Mouse (Mus musculus) hindbrain, embryonic 15.5 days (tissue): ENCODE results near the gene Tedc2. TPM values are rescaled to one million over a fixed set of nuclear protein-coding genes. Genes with fewer than 3 reads are reported as not detected.
A peak's percentile ranks its signal among the peaks of the same experiment; 100 is the strongest.

Source experiments
- ATAC-seq: fragments of 200-750 bp; cut with Nextera tagmentation; 2 replicates; pipeline ENCODE4 v1.8.0; 2017; ENCODE audit warnings: low read depth, moderate number of reproducible peaks, moderate TSS enrichment; ENCODE audit not compliant: low FRiP score
- H3K27ac ChIP-seq: fragments of 300-500 bp; sonication (generic); replicated peaks from 2 replicates; pipeline ENCODE4 v1.5.1; 2015; ENCODE audit warnings: mild to moderate bottlenecking, inconsistent platforms
- H3K27me3 ChIP-seq: fragments of 300-500 bp; sonication (generic); 2 replicates; pipeline ENCODE4 v1.6.1; 2015; ENCODE audit warnings: control low read depth, inconsistent platforms
- H3K36me3 ChIP-seq: fragments of 300-500 bp; sonication (generic); 2 replicates; pipeline ENCODE4 v1.6.1; 2015; ENCODE audit warnings: control low read depth, inconsistent platforms
- H3K4me1 ChIP-seq: fragments of 300-500 bp; sonication (generic); replicated peaks from 2 replicates; pipeline ENCODE4 v1.6.1; 2015; ENCODE audit warnings: control low read depth, inconsistent platforms
- H3K4me2 ChIP-seq: fragments of 300-500 bp; sonication (generic); 2 replicates; pipeline ENCODE4 v1.6.1; 2015; ENCODE audit warnings: moderate library complexity, mild to moderate bottlenecking, inconsistent platforms
- H3K4me3 ChIP-seq: fragments of 300-500 bp; sonication (generic); 2 replicates; pipeline ENCODE4 v1.5.1; 2015; ENCODE audit warnings: mild to moderate bottlenecking, inconsistent platforms
- H3K9ac ChIP-seq: fragments of 300-500 bp; sonication (generic); 2 replicates; pipeline ENCODE4 v1.6.1; 2015; ENCODE audit warnings: inconsistent platforms
- H3K9me3 ChIP-seq: fragments of 300-500 bp; sonication (generic); 2 replicates; pipeline ENCODE4 v1.6.1; 2016; ENCODE audit warnings: control low read depth, inconsistent platforms
- WGBS: fragments of 180-500 bp; shearing (Covaris S2); methylation state at CpG from one replicate; pipeline ENCODE4 v1.1.7; 2015; 5-methylcytosine and 5-hydroxymethylcytosine counted together
- polyA plus RNA-seq: library from polyadenylated mRNA; unstranded; fragments of >200 nt; fragmentation: Nextera tagmentation; extraction: Ambion mirVana; gene quantifications from 2 replicates; pipeline ENCODE4 v1.2.1, GENCODE M21; 2015

Tedc2 gene
- polyA plus RNA-seq, result 10.2 and 12.6 TPM in 2 replicates

DNA sequence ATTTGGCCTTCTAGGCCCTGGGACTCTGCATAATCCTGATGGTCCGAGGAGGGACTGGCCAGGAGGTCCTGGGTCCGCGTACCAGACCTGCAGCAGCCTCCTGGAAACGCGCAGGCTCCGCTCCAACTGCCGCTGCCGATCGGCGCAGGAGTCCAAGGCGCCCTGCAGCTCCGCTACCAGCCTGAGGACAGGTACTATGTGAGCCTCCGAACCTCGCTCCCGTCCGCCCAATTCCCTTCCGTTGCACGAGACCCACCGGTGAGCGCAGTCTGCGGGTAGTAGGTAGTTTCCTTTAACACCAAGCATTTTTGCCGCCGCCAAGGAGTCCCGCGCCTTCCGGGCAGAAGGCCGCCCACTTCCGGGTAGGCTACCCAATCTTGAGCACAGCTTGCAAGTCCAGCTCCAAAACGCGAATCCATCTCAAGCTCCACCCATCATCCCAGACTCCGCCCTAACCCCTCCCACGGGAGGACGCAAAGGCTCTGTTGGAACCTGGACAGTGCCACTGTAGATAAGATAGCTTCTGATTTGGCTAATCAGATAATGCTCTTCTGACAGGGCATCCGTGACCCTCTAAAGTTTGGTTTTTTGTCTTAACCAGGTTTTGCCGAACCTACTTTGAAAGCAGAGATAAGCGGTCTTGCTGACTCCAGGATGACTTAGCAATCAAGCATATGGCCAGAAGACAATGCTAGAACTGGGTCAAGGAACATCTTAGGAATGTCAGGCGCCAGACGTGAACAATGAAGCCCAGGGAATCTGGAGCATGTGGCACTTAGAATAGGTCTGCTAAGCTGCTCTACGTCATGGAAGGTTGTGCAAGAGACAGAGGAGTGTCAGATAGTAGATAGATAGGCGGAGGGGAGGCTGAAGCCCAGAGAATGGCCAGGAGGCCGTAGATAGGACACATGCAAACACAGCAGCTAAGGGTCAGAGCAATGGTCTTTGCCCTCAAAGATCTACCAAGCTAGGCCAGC is at the start of gene Tedc2:
Gene Tedc2 (minus strand): TSS at position 417 of the 977 bp plus-strand sequence.
- Histone ChIP-seq H3K36me3 (peaks cover 12% of the 10 kb centered on the region), H3K4me1 (peaks cover 16% of the 10 kb centered on the region), H3K4me2 (peak within 1 kb of the TSS; percentile 90), H3K27ac (peak within 1 kb of the TSS; percentile 74), H3K9me3 (no peaks in the 10 kb centered on the region), H3K4me3 (peak within 1 kb of the TSS; percentile 81), H3K9ac (peak within 1 kb of the TSS; percentile 71), H3K27me3 (no peaks in the 10 kb centered on the region)
- 5% methylated on average over 41 of the region's 41 CpGs for WGBS
- peak; percentile 94 for ATAC-seq

DNA sequence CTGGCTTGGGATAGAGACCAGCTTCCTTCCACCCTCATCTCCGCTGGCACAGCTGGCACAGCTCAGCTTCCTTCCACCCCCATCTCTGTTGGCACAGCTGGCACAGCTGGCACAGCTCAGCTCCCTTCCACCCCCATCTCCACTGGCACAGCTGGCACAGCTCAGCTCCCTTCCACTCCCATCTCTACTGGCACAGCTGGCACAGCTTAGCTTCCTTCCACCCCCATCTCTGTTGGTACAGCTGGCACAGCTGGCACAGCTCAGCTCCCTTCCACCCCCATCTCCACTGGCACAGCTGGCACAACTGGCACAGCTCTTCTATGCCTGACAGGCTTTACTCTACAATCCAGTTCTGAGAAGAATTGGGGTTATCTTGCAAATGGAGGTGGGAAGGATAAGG is 46.5 kb upstream of the Tedc2 start:
- Histone ChIP-seq H3K4me2 (no peak overlapping the region), H3K4me1 (no peaks in the 10 kb centered on the region), H3K4me3 (no peak overlapping the region), H3K36me3 (no peaks in the 10 kb centered on the region), H3K27ac (no peak overlapping the region), H3K27me3 (no peaks in the 10 kb centered on the region), H3K9ac (no peak overlapping the region), H3K9me3 (no peaks in the 10 kb centered on the region)
- 85% methylated on average over 1 of the region's 1 CpGs for WGBS
- ATAC-seq, result no peak

DNA sequence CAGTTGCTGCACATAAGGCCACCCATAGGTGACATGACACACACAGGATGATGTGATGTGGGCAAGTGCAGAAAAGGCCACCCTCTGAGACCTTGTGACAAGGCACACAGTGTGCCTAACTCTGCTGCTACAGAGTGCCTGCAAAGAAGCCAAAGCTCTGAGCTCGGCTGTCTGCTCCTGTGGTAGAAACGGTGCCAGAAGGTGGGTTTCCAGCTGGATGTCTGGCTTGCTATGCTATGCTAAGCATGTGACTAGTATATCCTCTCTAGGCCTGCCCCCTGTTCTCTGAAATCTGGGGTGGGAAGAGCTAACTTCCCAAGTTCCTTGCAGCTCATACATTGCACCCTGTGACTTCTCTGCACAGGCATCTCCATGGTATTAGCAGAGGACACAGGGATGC is 44.1 kb upstream of the Tedc2 start:
- Histone ChIP-seq H3K9me3 (no peaks in the 10 kb centered on the region), H3K27me3 (no peaks in the 10 kb centered on the region), H3K4me2 (no peak overlapping the region), H3K36me3 (no peaks in the 10 kb centered on the region), H3K4me3 (no peak overlapping the region), H3K9ac (no peak overlapping the region), H3K4me1 (no peaks in the 10 kb centered on the region), H3K27ac (no peak overlapping the region)
- ATAC-seq, result no peak
- 89% methylated on average over 2 of the region's 2 CpGs for WGBS

GRCm38 (mm10) chr17:24260516-24260915 is 39.9 kb upstream of the Tedc2 start:
- no peak for ATAC-seq
- H3K4me1 ChIP-seq, result no peaks in the 10 kb centered on the region
- no peaks in the 10 kb centered on the region for H3K27me3 ChIP-seq
- WGBS, result 80% methylated on average over 4 of the region's 4 CpGs
- no peak overlapping the region for H3K27ac ChIP-seq
- no peak overlapping the region for H3K4me3 ChIP-seq
- no peaks in the 10 kb centered on the region for H3K36me3 ChIP-seq
- no peak overlapping the region for H3K9ac ChIP-seq
- no peak overlapping the region for H3K4me2 ChIP-seq
- no peaks in the 10 kb centered on the region for H3K9me3 ChIP-seq

DNA sequence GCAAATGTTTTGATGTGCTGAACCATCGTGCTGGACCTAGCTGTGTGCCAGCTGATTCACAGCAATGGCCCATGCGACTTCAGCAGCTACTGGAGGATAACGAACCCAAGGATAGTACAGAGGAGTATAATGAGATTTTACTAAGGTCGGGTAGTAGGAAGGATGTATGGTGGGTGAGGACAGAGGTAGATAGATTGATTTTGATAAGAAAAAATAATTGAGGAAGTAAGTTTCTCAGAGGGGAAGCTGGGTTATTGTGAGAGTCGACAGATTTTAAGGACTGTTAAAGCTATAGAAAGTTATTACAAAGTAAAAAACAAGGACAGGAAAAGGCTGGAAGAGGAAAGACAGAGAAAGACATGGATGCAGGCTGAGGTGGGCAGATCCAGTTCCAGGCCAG is 39.1 kb upstream of the Tedc2 start:
- Histone ChIP-seq H3K4me3 (no peak overlapping the region), H3K4me1 (no peaks in the 10 kb centered on the region), H3K27ac (no peak overlapping the region), H3K27me3 (no peaks in the 10 kb centered on the region), H3K9me3 (no peaks in the 10 kb centered on the region), H3K36me3 (no peaks in the 10 kb centered on the region), H3K9ac (no peak overlapping the region), H3K4me2 (no peak overlapping the region)
- 85% methylated on average over 5 of the region's 5 CpGs for WGBS
- no peak for ATAC-seq

DNA sequence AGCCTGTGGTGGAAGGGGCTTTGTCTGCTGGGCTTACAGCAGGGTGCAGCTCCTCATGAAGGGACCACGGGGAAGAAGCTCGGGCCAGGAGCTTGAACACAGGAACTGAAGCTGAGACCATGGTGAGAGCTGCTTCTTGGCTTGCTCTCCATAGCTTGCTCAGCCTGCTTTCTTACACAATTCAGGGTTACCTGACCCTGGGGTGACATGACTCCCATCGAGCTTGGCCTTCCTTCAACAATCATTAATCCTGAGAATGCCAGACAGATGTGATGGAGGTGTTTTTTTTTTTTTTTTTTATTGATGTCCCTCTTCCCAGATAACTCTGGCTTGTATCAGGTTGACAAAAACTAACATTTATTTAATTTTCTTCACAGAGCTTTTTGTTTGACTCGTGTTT is 38.3 kb upstream of the Tedc2 start:
- no peak overlapping the region for H3K4me2 ChIP-seq
- no peak overlapping the region for H3K9ac ChIP-seq
- ATAC-seq, result no peak
- no peaks in the 10 kb centered on the region for H3K4me1 ChIP-seq
- no peak overlapping the region for H3K4me3 ChIP-seq
- WGBS, result 77% methylated on average over 4 of the region's 4 CpGs
- no peaks in the 10 kb centered on the region for H3K9me3 ChIP-seq
- no peak overlapping the region for H3K27ac ChIP-seq
- H3K27me3 ChIP-seq, result no peaks in the 10 kb centered on the region
- no peaks in the 10 kb centered on the region for H3K36me3 ChIP-seq

DNA sequence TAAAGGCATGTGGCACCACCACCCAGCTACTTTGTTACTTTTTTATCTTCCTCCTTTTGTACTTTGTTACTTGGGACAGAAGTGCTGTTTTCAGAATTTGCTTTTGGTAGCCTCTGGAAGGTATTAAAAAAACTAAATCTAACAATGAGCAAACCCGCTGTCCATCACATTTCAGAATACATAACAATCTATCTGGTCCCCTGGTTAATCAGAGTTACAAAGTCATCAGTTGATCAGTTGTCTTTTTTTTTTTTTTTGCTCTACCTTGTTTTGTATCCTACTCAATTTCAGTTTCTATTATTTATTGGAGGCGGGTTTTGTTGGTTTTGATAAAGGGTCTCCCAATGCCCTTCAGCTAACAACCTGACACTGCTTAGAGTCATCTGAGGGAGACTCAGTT is 31.7 kb upstream of the Tedc2 start:
- 97% methylated on average over 2 of the region's 2 CpGs for WGBS

DNA sequence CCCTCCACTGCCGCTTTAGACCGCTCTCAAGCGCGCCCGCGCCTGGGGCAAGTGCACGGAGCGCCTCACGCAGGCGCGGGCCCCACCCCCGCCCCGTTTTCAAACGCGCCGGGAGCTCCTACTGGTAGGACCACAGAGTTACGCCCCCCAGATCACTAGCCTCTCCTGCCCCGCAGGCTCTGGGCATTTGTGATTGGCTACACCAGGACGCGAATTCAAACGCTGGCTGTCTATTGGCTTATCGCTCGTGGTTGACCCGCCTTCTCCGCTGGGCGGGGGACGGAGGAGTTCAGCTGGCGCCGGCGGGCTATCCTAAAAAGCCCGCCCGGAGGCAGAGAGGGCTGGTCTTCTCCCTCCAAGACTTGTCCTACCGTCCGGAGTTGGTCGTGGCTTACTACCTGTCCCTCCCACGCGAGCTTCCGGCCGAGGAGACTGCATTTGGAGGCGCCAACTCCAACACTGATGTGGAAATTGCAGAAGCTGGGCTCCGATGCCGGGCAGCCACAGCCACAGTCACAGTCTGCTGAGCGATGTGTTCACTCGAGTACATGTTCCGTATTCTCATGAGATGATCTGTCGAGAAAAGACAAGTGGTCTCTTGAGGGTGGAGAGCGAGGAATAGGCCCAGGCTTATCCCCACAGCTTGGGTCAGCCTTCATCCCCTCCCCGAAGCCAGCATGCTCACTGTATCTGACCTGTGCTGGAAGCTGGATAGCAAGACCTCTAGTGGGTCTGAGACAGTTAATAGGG is 30.8 kb upstream of the Tedc2 start, which contains the start of gene Ccnf:
Gene Ccnf (minus strand): TSS at position 165 of the 750 bp plus-strand sequence.
- H3K4me3 ChIP-seq, result peak within 1 kb of the TSS; percentile 64

More for the DNA sequence above, 31.7 kb upstream of the Tedc2 start:
- Histone ChIP-seq H3K27me3 (no peaks in the 10 kb centered on the region), H3K36me3 (peaks cover 8% of the 10 kb centered on the region; the same call in 1 of the 2 replicates), H3K4me3 (no peak overlapping the region), H3K9me3 (no peaks in the 10 kb centered on the region), H3K9ac (no peak overlapping the region), H3K4me1 (peaks cover 16% of the 10 kb centered on the region), H3K27ac (no peak overlapping the region), H3K4me2 (peak overlapping the region; percentile 72; the same call in 1 of the 2 replicates)
- ATAC-seq, result no peak

DNA sequence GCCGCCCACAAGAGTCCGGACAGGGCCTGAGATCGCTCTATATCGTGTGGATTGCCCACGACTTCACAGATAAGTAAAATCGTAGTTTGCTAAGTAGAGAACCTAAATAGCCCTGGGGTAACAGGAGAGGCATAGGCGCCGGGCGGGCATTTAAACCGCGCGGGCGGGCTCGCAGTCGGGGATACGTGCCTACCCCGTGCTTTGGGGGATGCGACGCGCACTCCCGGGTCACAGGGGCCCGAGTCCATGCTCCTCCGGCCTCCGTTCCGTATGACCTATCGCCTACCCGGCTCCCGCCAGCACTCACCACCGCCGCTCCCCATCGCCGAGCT is 30.3 kb upstream of the Tedc2 start:
- H3K9ac ChIP-seq, result peak overlapping the region; percentile 62
- H3K4me2 ChIP-seq, result peak overlapping the region; percentile 72
- no peak for ATAC-seq
- no peaks in the 10 kb centered on the region for H3K27me3 ChIP-seq
- H3K27ac ChIP-seq, result peak overlapping the region; percentile 68
- H3K36me3 ChIP-seq, result peaks cover 8% of the 10 kb centered on the region; the same call in 1 of the 2 replicates
- WGBS, result under 1% methylated on average over 32 of the region's 32 CpGs
- H3K4me1 ChIP-seq, result peaks cover 16% of the 10 kb centered on the region
- H3K9me3 ChIP-seq, result no peaks in the 10 kb centered on the region
- H3K4me3 ChIP-seq, result peak overlapping the region; percentile 64

More for the DNA sequence above, 30.8 kb upstream of the Tedc2 start, which contains the start of gene Ccnf:
- no peaks in the 10 kb centered on the region for H3K9me3 ChIP-seq
- under 1% methylated on average over 48 of the region's 48 CpGs for whole genome bisulfite sequencing
- H3K4me2 ChIP-seq, result peak within 1 kb of the TSS; percentile 72
- peaks cover 16% of the 10 kb centered on the region for H3K4me1 ChIP-seq
- no peaks in the 10 kb centered on the region for H3K27me3 ChIP-seq
- peak within 1 kb of the TSS; percentile 62 for H3K9ac ChIP-seq
- ATAC-seq, result peak; percentile 100
- H3K36me3 ChIP-seq, result peaks cover 8% of the 10 kb centered on the region; the same call in 1 of the 2 replicates
- H3K27ac ChIP-seq, result peak within 1 kb of the TSS; percentile 75

GRCm38 (mm10) chr17:24248641-24249040 is 28.0 kb upstream of the Tedc2 start:
- Histone ChIP-seq H3K4me1 (peaks cover 16% of the 10 kb centered on the region), H3K9ac (no peak overlapping the region), H3K36me3 (peaks cover 22% of the 10 kb centered on the region), H3K9me3 (no peaks in the 10 kb centered on the region), H3K4me3 (no peak overlapping the region), H3K4me2 (no peak overlapping the region), H3K27ac (no peak overlapping the region), H3K27me3 (no peaks in the 10 kb centered on the region)
- no peak for ATAC-seq
- 96% methylated on average over 2 of the region's 2 CpGs for WGBS

- H3K4me1 ChIP-seq, result no peaks in the 10 kb centered on the region
- over 99% methylated on average over 8 of the region's 8 CpGs for WGBS
- no peak for ATAC-seq
- peaks cover 52% of the 10 kb centered on the region for H3K36me3 ChIP-seq
- H3K9ac ChIP-seq, result no peak overlapping the region
- no peak overlapping the region for H3K4me3 ChIP-seq
- H3K9me3 ChIP-seq, result no peaks in the 10 kb centered on the region
- H3K4me2 ChIP-seq, result no peak overlapping the region
- H3K27me3 ChIP-seq, result no peaks in the 10 kb centered on the region
- no peak overlapping the region for H3K27ac ChIP-seq
These were observed 23.4 kb upstream of the Tedc2 start for GRCm38 (mm10) chr17:24244061-24244460.
